In the genomic region with DNA sequence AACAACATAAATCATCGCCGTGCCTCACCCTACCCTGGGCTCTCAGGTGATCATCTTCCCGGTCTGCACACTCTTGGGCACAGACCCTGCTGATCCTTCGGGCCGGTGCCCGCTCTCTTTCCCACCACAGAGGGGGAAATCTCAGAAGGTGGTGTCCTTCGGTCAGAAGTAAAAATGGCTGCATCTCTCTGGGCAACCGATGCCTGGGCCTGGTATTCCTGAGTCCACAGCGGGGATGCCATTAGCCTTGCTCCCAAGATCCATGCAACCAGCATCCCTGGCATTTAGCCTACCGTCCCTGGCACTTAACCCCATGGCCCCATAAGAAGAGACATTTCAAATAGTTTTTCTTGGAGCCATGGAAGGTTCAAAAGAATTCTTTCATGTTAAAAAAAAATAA, we compare ENCODE assay signal across 6 mouse cellular contexts.
"Had no signal": no experiment of that assay in that cellular context is flagged by ENCODE, and none has a peak within 500 bp of the region (broad histone marks: within the 10 kb centered on the region; RNA-seq: fewer than 3 reads in every experiment).

No protein-coding gene starts in this region.

- DNase-seq: kidney, adult 11 months; kidney, postnatal 14 days; lung, embryonic 14.5 days; lung, postnatal 10 days; lung, postnatal 4 days; thymus, postnatal 4 days had no signal
